Mouse (Mus musculus): ENCODE results near the gene Zc3h12b. TPM values are rescaled to one million over a fixed set of nuclear protein-coding genes. Genes with fewer than 3 reads are reported as not detected.

The Zc3h12b gene
- 0.23 TPM in 1 of 2 replicates, not detected in the other for polyA plus RNA-seq (2012; ENCODE audit: insufficient read depth, insufficient read length, missing spikeins)

DNA sequence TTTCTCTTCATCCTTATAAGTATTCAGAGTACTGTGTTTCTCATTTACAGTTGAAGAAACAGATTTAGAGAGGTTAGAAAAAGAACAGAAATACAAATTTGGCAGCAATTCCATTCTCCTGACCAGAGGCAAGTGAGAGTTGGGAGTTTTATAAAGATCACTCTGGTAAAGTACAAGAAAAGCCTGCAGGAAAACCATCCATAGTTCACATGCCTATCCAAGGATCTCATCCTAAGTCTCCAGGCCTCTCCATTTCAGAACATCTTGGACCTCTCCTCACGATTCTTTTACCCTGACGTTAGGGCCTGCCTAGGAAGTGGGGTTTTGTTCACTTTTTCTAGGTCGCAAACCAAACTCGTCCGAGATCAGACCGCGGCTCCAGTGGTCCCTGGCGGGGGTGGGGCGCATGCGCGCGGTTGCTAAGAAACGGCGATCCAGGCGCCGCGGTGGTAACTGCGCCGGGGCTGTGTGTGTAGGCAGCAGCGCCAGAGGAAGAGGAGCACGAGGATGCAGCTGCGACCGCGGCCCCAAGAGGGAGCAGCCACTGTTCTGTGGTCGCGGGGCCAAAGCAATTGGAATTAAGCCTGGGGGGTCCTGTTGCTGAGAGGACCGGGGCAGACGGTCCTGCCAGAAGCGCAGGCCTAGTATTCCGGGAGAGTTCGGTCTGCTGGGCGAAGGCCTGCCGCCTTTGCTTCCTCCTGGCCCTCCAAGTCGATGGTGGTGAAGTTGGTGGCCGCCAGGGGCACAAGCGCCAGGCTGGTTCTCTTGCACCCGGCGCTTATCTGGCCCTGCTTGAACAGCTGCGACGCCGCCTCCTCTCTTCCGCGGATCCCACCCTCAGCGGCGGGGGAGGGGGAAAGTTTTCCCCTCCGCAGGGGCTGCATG lies at the start of gene Zc3h12b:
Gene Zc3h12b (plus strand): TSS at position 452 of the 885 bp plus-strand sequence.
- H3K27ac ChIP-seq (ENCODE audit: insufficient read depth, low read depth, low read length), result no peak within 1 kb of the TSS
- TF ChIP-seq POLR2A (IDR thresholded peaks at IDR 0.05; ENCODE audit: borderline replicate concordance, low read depth, low read length), result no peak
- 0 out of 2 replicates have a peak, but pooled peaks have one; percentile 21 for TF ChIP-seq CTCF (IDR thresholded peaks at IDR 0.05; ENCODE audit: low read depth, low read length)
- no peaks in the 10 kb centered on the region for H3K4me1 ChIP-seq (ENCODE audit: control insufficient read depth, insufficient read depth, low read length)
- peak within 1 kb of the TSS; percentile 60 for H3K4me3 ChIP-seq (ENCODE audit: insufficient read depth, low read length)

DNA sequence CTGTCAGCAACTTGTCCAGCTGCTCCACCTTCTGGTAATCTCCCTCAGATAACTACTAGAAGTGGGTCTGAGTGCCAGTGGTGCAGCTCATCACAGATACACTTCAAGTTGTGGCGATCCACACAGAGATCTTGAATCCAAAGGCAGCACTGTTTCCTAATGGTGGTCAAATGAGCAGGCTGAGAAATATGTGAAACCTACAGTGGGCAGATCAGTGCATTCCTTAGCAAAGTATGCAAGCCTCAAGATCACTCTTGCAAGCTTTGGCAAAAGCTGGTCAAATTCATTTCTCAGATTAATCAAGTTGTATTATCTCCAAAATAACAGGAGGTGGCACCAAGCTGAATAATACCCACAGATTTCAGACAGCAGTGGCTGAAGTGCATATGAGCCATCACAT lies 29.3 kb upstream of the Zc3h12b start:
- Histone ChIP-seq H3K4me3 (ENCODE audit: insufficient read depth, low read length) (no peak overlapping the region), H3K4me1 (ENCODE audit: control insufficient read depth, insufficient read depth, low read length) (no peaks in the 10 kb centered on the region), H3K27ac (ENCODE audit: insufficient read depth, low read depth, low read length) (no peak overlapping the region)
- TF ChIP-seq CTCF (IDR thresholded peaks at IDR 0.05; ENCODE audit: low read depth, low read length) (no peak), POLR2A (IDR thresholded peaks at IDR 0.05; ENCODE audit: borderline replicate concordance, low read depth, low read length) (no peak)

DNA sequence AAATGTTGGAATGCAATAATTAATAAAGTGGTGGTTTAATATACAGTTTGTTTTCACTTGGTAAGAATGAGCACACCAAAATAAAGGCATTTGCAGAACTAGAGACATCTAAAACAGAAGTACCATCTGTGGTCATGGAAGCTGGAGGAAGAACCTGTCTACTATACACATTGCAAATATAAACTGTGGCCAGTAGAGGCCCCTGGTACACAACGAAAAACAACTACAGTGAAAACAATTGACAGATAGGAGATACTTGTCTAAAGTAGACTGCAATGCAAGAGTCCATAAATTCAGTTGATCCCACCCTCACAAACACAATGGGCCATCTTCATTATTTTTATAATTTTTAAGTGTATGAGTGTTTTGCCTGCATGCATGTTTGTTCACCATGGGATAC lies 24.4 kb upstream of the Zc3h12b start:
- Histone ChIP-seq H3K4me1 (ENCODE audit: control insufficient read depth, insufficient read depth, low read length) (no peaks in the 10 kb centered on the region), H3K4me3 (ENCODE audit: insufficient read depth, low read length) (no peak overlapping the region), H3K27ac (ENCODE audit: insufficient read depth, low read depth, low read length) (no peak overlapping the region)
- TF ChIP-seq CTCF (IDR thresholded peaks at IDR 0.05; ENCODE audit: low read depth, low read length) (no peak), POLR2A (IDR thresholded peaks at IDR 0.05; ENCODE audit: borderline replicate concordance, low read depth, low read length) (no peak)

DNA sequence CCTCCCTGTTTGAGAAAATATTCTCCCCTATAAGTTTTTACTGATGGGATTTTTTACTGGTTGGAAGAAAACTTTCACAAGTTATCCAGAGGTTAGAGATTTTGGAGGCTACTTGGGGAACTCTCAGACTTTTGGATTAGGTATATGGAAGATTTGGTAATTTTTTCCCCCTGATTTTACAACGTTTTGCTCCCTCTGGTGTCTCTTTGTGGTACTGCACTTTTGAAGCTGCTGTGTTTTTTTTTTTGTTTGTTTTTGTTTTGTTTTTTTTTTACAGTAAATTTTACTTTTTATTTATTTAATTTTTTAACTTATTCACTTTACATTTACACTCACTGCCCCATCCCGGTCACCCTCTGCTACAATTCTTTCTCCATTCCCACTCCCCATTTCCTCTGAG lies 26.8 kb downstream of the Zc3h12b start:
- Histone ChIP-seq H3K27ac (ENCODE audit: insufficient read depth, low read depth, low read length) (no peak overlapping the region), H3K4me3 (ENCODE audit: insufficient read depth, low read length) (no peak overlapping the region), H3K4me1 (ENCODE audit: control insufficient read depth, insufficient read depth, low read length) (no peaks in the 10 kb centered on the region)
- TF ChIP-seq CTCF (IDR thresholded peaks at IDR 0.05; ENCODE audit: low read depth, low read length) (no peak), POLR2A (IDR thresholded peaks at IDR 0.05; ENCODE audit: borderline replicate concordance, low read depth, low read length) (no peak)

DNA sequence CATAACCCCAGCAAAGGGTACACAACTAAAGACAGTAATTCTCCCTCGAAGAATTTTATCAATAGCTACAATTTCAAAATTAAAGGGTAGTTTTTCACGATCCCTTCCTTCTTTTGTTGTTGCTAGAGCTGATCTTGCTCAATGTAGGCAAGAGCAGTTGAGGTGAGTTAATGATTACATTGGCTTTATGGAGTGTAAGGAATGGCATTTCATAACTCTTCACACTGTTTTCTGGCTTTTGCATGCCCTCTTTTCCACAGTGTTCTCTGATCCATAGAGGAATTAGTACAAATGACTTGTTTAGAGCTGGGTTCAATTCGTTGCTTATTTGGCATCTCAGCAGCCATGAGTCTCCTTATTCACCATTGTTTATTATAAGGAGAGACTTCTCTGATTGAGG lies 84.4 kb downstream of the Zc3h12b start:
- Histone ChIP-seq H3K4me3 (ENCODE audit: insufficient read depth, low read length) (no peak overlapping the region), H3K27ac (ENCODE audit: insufficient read depth, low read depth, low read length) (no peak overlapping the region), H3K4me1 (ENCODE audit: control insufficient read depth, insufficient read depth, low read length) (no peaks in the 10 kb centered on the region)
- TF ChIP-seq POLR2A (IDR thresholded peaks at IDR 0.05; ENCODE audit: borderline replicate concordance, low read depth, low read length) (no peak), CTCF (IDR thresholded peaks at IDR 0.05; ENCODE audit: low read depth, low read length) (no peak)

DNA sequence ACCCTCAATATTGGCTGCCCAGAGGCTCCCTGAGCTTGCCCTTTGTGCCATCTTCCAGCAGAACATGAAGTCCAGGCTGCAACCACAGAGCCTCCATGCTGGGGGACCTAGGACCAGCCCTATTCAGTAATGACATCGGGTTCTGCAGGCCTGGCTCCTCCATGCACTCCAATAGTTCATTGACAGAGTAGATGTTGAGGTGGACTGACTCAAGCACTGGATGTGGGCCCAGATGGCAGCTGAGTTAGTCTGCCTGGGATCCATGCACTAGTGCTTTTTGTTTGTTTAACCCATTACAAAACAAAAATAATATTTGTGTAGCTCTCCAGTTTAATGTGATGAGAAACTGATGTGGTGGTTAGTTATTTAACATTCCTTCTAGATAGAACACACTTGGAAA lies 90.3 kb downstream of the Zc3h12b start:
- Histone ChIP-seq H3K27ac (ENCODE audit: insufficient read depth, low read depth, low read length) (no peak overlapping the region), H3K4me1 (ENCODE audit: control insufficient read depth, insufficient read depth, low read length) (no peaks in the 10 kb centered on the region), H3K4me3 (ENCODE audit: insufficient read depth, low read length) (no peak overlapping the region)
- TF ChIP-seq POLR2A (IDR thresholded peaks at IDR 0.05; ENCODE audit: borderline replicate concordance, low read depth, low read length), result no peak
- no peak for TF ChIP-seq CTCF (IDR thresholded peaks at IDR 0.05; ENCODE audit: low read depth, low read length)

DNA sequence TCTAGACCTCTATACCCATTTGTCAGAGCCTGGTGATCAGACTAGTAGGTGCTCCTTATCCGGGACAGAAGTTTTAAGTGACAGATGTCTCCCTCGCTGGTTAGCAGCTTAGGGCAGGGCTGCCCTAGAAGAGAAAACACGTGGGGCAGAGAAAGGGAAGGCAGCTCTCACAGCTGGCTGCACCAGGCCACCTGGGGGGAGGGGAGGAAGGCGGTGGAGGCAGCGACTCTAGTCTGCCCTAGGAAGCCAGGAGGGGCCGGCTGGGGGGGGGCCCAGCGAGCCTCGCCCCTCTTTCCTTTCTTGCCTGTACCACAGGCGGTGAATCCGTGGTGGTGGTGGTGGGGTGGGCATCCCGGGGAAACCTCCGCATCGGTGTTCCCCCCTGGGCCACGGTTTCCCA lies 141.3 kb downstream of the Zc3h12b start:
- H3K4me1 ChIP-seq (ENCODE audit: control insufficient read depth, insufficient read depth, low read length), result no peaks in the 10 kb centered on the region
- H3K4me3 ChIP-seq (ENCODE audit: insufficient read depth, low read length), result no peak overlapping the region
- H3K27ac ChIP-seq (ENCODE audit: insufficient read depth, low read depth, low read length), result no peak overlapping the region
- TF ChIP-seq POLR2A (IDR thresholded peaks at IDR 0.05; ENCODE audit: borderline replicate concordance, low read depth, low read length) (no peak), CTCF (IDR thresholded peaks at IDR 0.05; ENCODE audit: low read depth, low read length) (no peak)

DNA sequence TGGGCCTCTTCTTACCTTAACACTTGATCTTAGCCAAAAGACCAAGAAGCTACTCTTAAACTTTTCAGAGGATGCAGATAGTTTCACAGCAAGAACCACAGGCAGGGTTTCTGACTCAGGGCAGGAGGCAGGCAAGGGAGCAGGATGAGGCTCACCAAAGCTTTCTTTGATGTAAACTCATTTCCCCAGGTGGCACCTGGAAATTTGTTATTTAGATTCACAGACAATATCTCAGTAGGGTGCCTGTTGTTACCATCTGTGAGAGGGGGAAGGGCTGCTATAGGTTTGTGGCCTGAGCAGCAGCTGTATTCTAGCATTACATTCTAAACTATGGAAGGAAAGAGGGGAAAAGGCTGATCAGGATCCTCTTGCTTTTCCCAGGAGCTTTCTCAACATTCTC lies 169.6 kb downstream of the Zc3h12b start:
- TF ChIP-seq POLR2A (IDR thresholded peaks at IDR 0.05; ENCODE audit: borderline replicate concordance, low read depth, low read length) (no peak), CTCF (IDR thresholded peaks at IDR 0.05; ENCODE audit: low read depth, low read length) (no peak)
- no peak overlapping the region for H3K27ac ChIP-seq (ENCODE audit: insufficient read depth, low read depth, low read length)
- H3K4me3 ChIP-seq (ENCODE audit: insufficient read depth, low read length), result no peak overlapping the region
- H3K4me1 ChIP-seq (ENCODE audit: control insufficient read depth, insufficient read depth, low read length), result no peaks in the 10 kb centered on the region

DNA sequence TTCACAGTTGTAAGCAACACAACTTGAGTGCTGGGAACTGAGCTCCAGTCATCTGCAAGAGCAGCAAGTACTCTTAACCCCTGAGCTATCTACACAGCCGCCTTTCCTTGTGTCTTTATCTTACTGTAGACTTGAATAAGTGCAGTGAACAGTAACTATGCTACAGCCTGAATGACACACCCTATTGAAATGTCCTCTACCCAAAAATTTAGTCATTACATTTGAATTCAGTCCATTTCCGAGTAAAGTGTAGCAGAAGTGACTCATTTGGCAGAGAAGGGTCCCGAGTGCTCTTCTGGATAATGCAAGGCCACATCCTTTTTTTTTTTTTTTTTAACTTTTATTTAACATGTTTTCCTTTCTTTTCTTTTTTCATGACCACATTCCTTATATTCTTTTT lies 191.2 kb downstream of the Zc3h12b start:
- H3K27ac ChIP-seq (ENCODE audit: insufficient read depth, low read depth, low read length), result no peak overlapping the region
- no peak for TF ChIP-seq CTCF (IDR thresholded peaks at IDR 0.05; ENCODE audit: low read depth, low read length)
- no peaks in the 10 kb centered on the region for H3K4me1 ChIP-seq (ENCODE audit: control insufficient read depth, insufficient read depth, low read length)
- no peak overlapping the region for H3K4me3 ChIP-seq (ENCODE audit: insufficient read depth, low read length)

DNA sequence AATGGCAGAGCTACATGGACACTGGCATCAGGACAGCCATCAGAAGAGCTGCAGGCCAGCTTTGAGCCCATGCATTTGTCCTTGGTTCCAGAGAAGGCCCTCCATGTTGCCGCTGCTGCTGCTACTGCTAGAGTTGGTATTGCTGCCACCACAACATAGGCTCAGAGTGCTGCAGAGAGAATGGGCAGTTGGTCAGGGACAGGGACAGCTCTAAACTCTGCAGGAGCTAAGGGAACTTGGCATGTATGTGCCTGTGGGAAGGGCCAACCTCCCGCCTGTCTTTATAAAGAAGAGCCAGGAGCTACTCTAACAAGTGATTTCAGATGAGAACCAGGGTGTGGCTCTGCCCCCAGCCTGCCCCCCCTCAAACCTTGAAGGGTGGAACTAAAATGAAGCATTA lies 224.0 kb downstream of the Zc3h12b start:
- no peak overlapping the region for H3K27ac ChIP-seq (ENCODE audit: insufficient read depth, low read depth, low read length)
- TF ChIP-seq POLR2A (IDR thresholded peaks at IDR 0.05; ENCODE audit: borderline replicate concordance, low read depth, low read length) (no peak), CTCF (IDR thresholded peaks at IDR 0.05; ENCODE audit: low read depth, low read length) (no peak)
- H3K4me3 ChIP-seq (ENCODE audit: insufficient read depth, low read length), result no peak overlapping the region
- H3K4me1 ChIP-seq (ENCODE audit: control insufficient read depth, insufficient read depth, low read length), result no peaks in the 10 kb centered on the region

Data from bone marrow macrophage, adult 2 months (primary cell).